Mouse (Mus musculus) ovary, postnatal 10 days (tissue): ENCODE data around the gene Kcnk15.

Source experiments
- DNase-seq: peaks from one replicate; pipeline ENCODE4 v3.0.0; 2022; ENCODE audit warnings: low spot score

The Kcnk15 gene

GRCm38 (mm10) chr2:163876830-163877498 is 23.5 kb downstream of the Kcnk15 start:
- DNase-seq, result no peak

GRCm38 (mm10) chr2:163880891-163881290 is 27.4 kb downstream of the Kcnk15 start:
- DNase-seq, result no peak

GRCm38 (mm10) chr2:163882859-163883652 is 29.6 kb downstream of the Kcnk15 start:
- no peak for DNase-seq

GRCm38 (mm10) chr2:163889411-163889810 is 36.0 kb downstream of the Kcnk15 start:
- no peak for DNase-seq

- no peak for DNase-seq
These were observed 37.1 kb downstream of the Kcnk15 start for GRCm38 (mm10) chr2:163890586-163890985.

- DNase-seq, result no peak
These were observed 37.8 kb downstream of the Kcnk15 start for GRCm38 (mm10) chr2:163891271-163891670.

GRCm38 (mm10) chr2:163893446-163894370 is 40.3 kb downstream of the Kcnk15 start:
- no peak for DNase-seq

- DNase-seq, result no peak
These were observed 41.7 kb downstream of the Kcnk15 start for GRCm38 (mm10) chr2:163895156-163895555.

- no peak for DNase-seq
These were observed 43.6 kb downstream of the Kcnk15 start for GRCm38 (mm10) chr2:163897026-163897425.

GRCm38 (mm10) chr2:163897988-163898535 is 44.6 kb downstream of the Kcnk15 start:
- no peak for DNase-seq

- no peak for DNase-seq
These were observed 46.5 kb downstream of the Kcnk15 start for GRCm38 (mm10) chr2:163899910-163900411.

GRCm38 (mm10) chr2:163901043-163901442 is 47.6 kb downstream of the Kcnk15 start:
- DNase-seq, result no peak

GRCm38 (mm10) chr2:163902448-163902847 is 49.0 kb downstream of the Kcnk15 start:
- no peak for DNase-seq

- no peak for DNase-seq
These were observed 50.0 kb downstream of the Kcnk15 start for GRCm38 (mm10) chr2:163903461-163903860.

GRCm38 (mm10) chr2:163904323-163904722 is 50.9 kb downstream of the Kcnk15 start:
- DNase-seq, result no peak

GRCm38 (mm10) chr2:163907131-163907530 is 53.7 kb downstream of the Kcnk15 start:
- DNase-seq, result no peak
